Mouse (Mus musculus) hindbrain, embryonic 14.5 days (tissue): ENCODE measurements around the gene Dicer1. TPM values are rescaled to one million over a fixed set of nuclear protein-coding genes. Genes with fewer than 3 reads are reported as not detected.

Source experiments
- ATAC-seq: fragments of 200-750 bp; cut with Nextera tagmentation; 2 replicates; pipeline ENCODE4 v1.8.0; 2017; ENCODE audit warnings: moderate number of reproducible peaks, mild to moderate bottlenecking, moderate TSS enrichment, moderate library complexity; ENCODE audit not compliant: low FRiP score
- DNase-seq: peaks from one replicate; pipeline ENCODE4 v3.0.0-alpha.2; 2015; ENCODE audit warnings: low spot score
- H3K27ac ChIP-seq: fragments of 300-500 bp; sonication (generic); 2 replicates; pipeline ENCODE4 v1.5.1; 2014; ENCODE audit warnings: mild to moderate bottlenecking, moderate library complexity
- H3K27me3 ChIP-seq: fragments of 300-500 bp; sonication (generic); 2 replicates; pipeline ENCODE4 v1.6.1; 2014; ENCODE audit warnings: mild to moderate bottlenecking, low read length, mixed read lengths; ENCODE audit not compliant: control insufficient read depth, insufficient read depth
- H3K36me3 ChIP-seq: fragments of 300-500 bp; sonication (generic); replicated peaks from 2 replicates; pipeline ENCODE4 v1.6.1; 2014; ENCODE audit not compliant: control insufficient read depth, insufficient read depth
- H3K4me1 ChIP-seq: fragments of 300-500 bp; sonication (generic); replicated peaks from 2 replicates; pipeline ENCODE4 v1.6.1; 2014; ENCODE audit warnings: antibody characterized with exemption, low read length, mixed read lengths; ENCODE audit not compliant: control insufficient read depth, insufficient read depth
- H3K4me2 ChIP-seq: fragments of 300-500 bp; sonication (generic); replicated peaks from 2 replicates; pipeline ENCODE4 v1.6.1; 2014; ENCODE audit warnings: mild to moderate bottlenecking, moderate library complexity
- H3K4me3 ChIP-seq: fragments of 300-500 bp; sonication (generic); replicated peaks from 2 replicates; pipeline ENCODE4 v1.5.1; 2014; ENCODE audit warnings: mild to moderate bottlenecking, low read length
- H3K9ac ChIP-seq: fragments of 300-500 bp; sonication (generic); 2 replicates; pipeline ENCODE4 v1.6.1; 2014
- H3K9me3 ChIP-seq: fragments of 300-500 bp; sonication (generic); 2 replicates; pipeline ENCODE4 v1.6.1; 2016; ENCODE audit warnings: low read length; ENCODE audit not compliant: control insufficient read depth
- WGBS: fragments of 180-500 bp; shearing (Covaris S2); extraction: QIAGEN DNeasy Blood & Tissue Kit; methylation state at CpG from one replicate; pipeline ENCODE4 v1.1.7; 2014; 5-methylcytosine and 5-hydroxymethylcytosine counted together
- polyA plus RNA-seq: library from polyadenylated mRNA; unstranded; fragments of >200 nt; fragmentation: Nextera tagmentation; extraction: Ambion mirVana; gene quantifications from 2 replicates; pipeline ENCODE4 v1.2.1, GENCODE M21; 2014

Dicer1 gene
- polyA plus RNA-seq, 1 experiment from 2014 or later: 36.7 TPM

DNA sequence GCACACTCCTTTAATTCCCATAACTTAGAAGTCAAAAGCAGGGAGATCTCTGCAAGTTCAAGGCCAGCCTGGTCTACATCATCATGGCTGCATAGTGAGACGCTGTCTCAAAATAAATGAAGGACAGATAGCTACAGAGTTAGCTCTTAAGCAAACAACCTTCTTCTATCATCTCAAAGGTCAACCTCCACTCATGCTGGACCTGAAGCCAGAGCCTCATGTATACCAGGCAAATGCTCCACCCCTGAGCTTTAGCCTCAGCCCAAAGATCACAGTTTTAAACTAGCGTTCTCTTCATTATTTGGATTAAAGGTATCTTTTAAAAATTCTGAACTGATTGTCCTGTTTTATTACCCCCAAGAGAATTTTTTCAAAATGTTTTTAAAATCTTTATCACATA lies 5.2 kb downstream of the Dicer1 start:
- DNase-seq (no peak), ATAC-seq (no peak)
- H3K4me2 ChIP-seq: no peak overlapping the region
- H3K4me3 ChIP-seq: no peak overlapping the region
- H3K4me1 ChIP-seq: peaks cover 40% of the 10 kb centered on the region
- peaks cover 2% of the 10 kb centered on the region; the same call in 1 of the 2 replicates for H3K36me3 ChIP-seq
- no peaks in the 10 kb centered on the region for H3K27me3 ChIP-seq
- WGBS: 98% methylated on average over 2 of the region's 2 CpGs
- no peak overlapping the region for H3K27ac ChIP-seq
- no peaks in the 10 kb centered on the region for H3K9me3 ChIP-seq
- H3K9ac ChIP-seq: no peak overlapping the region

DNA sequence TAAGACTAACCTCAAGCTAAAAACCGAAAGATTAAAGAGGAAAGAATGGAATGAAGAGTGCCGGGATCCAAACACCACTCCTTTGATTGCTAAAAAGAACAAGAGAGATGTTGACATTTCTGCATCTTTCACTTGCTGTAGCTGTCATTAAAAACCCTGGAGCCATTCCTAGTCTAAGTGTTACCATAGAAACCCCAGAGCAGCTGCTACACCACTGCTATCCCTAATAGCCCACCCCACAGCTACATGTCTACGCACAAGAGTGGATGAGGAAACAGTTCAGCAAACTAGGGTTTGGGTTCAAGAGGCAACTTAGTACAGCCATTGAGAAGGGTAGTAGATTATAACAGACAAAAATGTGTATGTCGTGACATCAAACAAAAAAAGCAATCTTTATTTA lies 8.1 kb downstream of the Dicer1 start:
- Histone ChIP-seq H3K4me3 (no peak overlapping the region), H3K4me1 (peaks cover 28% of the 10 kb centered on the region), H3K9me3 (no peaks in the 10 kb centered on the region), H3K4me2 (no peak overlapping the region), H3K27ac (no peak overlapping the region), H3K9ac (no peak overlapping the region), H3K27me3 (no peaks in the 10 kb centered on the region), H3K36me3 (no peaks in the 10 kb centered on the region)
- DNase-seq (no peak), ATAC-seq (peak; percentile 71; the same call in 1 of the 2 replicates)
- WGBS: 47% methylated on average over 4 of the region's 4 CpGs

DNA sequence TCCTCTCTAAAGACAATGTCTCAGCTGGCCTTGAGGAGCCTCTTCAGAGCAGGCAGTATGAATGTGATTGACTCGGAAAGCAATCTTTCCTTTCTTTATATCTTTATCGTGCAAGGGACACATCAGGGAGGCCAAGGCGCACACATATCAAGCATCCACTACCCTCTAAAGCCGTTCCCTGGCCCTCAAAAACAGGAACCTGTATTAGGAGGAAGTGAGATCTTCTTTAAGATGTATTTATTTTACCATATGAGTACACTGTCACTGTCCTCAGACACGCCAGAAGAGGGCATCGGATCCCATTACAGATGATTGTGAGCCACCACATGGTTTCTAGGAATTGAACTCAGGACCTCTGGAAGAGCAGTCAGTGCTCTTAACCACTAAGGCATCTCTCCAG lies 9.5 kb downstream of the Dicer1 start:
- no peak overlapping the region for H3K4me3 ChIP-seq
- peaks cover 36% of the 10 kb centered on the region for H3K4me1 ChIP-seq
- no peaks in the 10 kb centered on the region for H3K36me3 ChIP-seq
- no peak overlapping the region for H3K27ac ChIP-seq
- no peaks in the 10 kb centered on the region for H3K27me3 ChIP-seq
- 87% methylated on average over 6 of the region's 6 CpGs for WGBS
- no peak overlapping the region for H3K9ac ChIP-seq
- ATAC-seq: no peak
- no peak for DNase-seq
- H3K4me2 ChIP-seq: no peak overlapping the region
- H3K9me3 ChIP-seq: no peaks in the 10 kb centered on the region

DNA sequence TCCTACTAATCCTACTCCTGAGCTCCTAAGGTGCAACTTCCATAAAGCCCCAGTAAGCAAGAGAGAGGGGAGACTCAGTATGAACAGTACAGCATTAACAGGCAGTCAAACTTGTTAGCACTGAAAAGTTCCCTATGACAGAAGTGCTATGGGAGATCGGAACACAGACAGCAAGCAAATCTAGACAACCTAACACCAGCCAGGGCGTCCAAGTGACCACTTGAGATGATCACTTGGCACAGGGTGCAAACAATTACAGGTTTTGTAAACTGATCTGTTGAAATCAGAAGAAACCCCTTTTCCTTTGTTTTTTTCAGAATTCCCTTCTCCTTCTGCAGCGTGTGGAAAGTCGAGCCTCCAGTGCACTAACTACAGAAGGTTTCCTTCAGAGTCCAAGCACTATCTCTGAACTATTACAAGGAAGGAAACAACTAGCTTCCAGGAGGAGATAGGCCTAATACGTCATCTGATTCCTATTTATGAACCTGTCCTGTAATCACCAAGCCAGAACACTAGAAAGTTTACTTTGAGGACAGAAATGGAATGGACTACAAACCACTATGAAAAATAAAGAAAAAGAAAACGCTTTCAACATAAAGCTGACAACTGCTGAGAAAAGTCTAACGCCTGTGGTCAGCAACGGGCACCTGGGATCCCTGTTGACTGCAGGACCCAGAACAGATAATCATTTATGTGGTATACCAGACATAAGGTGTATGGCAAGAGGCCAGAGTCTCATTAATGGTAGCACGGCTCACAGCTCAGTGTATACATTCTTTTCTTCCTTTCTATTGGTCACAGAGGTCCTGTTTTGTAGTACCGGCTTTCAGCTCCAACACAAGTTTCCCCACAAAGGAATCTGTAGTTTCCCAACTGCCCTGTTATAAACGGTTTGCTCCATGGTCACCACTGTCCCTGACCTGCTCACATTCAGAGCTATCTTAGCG lies 10.6 kb downstream of the Dicer1 start:
- Histone ChIP-seq H3K4me2 (no peak overlapping the region), H3K9me3 (no peaks in the 10 kb centered on the region), H3K4me1 (peaks cover 41% of the 10 kb centered on the region), H3K36me3 (no peaks in the 10 kb centered on the region), H3K27ac (no peak overlapping the region), H3K27me3 (no peaks in the 10 kb centered on the region), H3K9ac (no peak overlapping the region), H3K4me3 (no peak overlapping the region)
- 69% methylated on average over 12 of the region's 12 CpGs for WGBS
- DNase-seq (no peak), ATAC-seq (no peak)

DNA sequence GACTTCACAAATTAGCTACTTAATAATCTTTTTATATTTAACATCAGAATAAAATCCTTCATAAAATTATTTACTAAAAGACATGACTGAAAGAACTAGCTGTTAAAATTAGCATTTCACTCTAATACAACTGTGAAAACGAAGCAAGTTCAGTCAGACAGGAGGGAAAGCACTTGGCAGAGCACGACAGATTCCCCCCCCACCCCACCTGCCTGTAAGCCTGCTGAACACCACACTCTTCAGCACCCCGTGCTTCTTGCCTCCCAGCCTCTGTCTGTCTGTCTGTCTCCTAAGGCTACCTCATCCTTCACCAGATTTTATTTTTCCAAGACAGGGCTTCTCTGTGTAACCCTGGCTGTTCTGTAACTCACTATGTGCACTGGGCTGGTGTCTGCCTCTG lies 12.8 kb downstream of the Dicer1 start:
- no peak for ATAC-seq
- Histone ChIP-seq H3K9me3 (no peaks in the 10 kb centered on the region), H3K27ac (no peak overlapping the region), H3K4me2 (no peak overlapping the region), H3K9ac (no peak overlapping the region; the same call in 1 of the 2 replicates), H3K36me3 (no peaks in the 10 kb centered on the region), H3K27me3 (no peaks in the 10 kb centered on the region), H3K4me3 (no peak overlapping the region), H3K4me1 (peaks cover 48% of the 10 kb centered on the region)
- DNase-seq: no peak
- 47% methylated on average over 3 of the region's 3 CpGs for WGBS

DNA sequence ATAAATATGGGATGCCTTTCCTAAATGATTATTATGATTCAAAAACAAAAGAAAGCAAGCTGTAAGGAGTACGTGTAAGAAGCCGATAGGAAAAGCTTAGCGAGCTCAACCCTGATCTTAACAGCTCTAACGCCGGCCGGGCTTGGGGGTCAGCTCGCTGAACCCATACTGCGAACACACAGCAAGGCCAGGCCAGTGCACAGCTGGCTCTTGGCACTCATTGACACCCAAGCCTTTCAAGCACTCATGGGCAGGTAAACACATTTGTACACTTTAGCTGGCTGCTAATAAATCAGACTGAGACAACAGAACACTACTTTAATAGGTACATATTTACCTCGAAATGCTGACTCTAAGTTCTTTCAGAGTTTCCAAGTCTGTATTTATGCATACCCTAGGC lies 13.3 kb downstream of the Dicer1 start:
- Histone ChIP-seq H3K4me2 (no peak overlapping the region), H3K27ac (no peak overlapping the region), H3K27me3 (no peaks in the 10 kb centered on the region), H3K4me1 (peaks cover 44% of the 10 kb centered on the region), H3K9ac (no peak overlapping the region), H3K4me3 (no peak overlapping the region), H3K9me3 (no peaks in the 10 kb centered on the region), H3K36me3 (no peaks in the 10 kb centered on the region)
- WGBS: 63% methylated on average over 9 of the region's 9 CpGs
- DNase-seq: no peak
- ATAC-seq: no peak

DNA sequence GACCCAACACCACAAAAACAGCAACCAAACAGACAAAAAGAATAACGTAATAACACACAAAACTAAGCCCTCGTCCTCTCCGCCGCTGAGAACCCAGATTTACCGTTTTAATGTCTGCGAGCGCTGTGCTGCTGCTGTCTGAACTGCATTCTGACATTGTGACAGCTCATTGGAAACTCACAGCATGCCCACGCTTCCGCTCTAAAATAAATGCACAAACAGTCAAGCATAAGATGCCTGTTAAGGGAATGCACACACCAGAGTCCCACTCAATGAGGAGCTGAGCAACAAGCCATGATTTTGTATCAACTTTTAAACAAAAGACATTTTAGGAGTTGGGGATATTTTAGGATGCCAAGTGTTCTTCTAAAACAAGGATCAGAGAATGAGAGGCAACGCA lies 14.1 kb downstream of the Dicer1 start:
- Histone ChIP-seq H3K4me1 (peaks cover 37% of the 10 kb centered on the region), H3K4me2 (no peak overlapping the region), H3K9me3 (no peaks in the 10 kb centered on the region), H3K4me3 (no peak overlapping the region), H3K27me3 (no peaks in the 10 kb centered on the region), H3K9ac (no peak overlapping the region), H3K27ac (no peak overlapping the region), H3K36me3 (0 out of 2 replicates have a peak, but pooled peaks cover 2% of the 10 kb centered on the region)
- no peak for ATAC-seq
- 54% methylated on average over 10 of the region's 10 CpGs for WGBS
- no peak for DNase-seq

DNA sequence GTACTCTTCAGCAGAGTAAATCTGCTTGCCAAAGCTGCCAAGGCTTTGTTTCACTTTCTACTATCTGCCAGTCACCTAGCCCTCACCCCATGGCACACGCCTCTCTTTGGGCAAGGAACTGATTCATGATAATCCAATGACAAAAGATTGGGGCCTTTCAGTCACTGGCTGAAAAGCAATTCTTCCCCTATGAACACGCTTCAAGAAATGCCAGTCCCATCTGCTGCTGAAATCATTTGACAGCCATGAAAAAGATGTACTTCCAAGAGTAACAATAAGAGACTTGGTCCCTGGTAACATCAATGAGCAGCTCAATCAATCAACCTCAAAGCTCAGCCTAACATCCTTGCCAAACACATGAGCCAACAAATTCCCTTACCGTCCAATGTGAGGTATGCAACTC lies 15.8 kb downstream of the Dicer1 start:
- Histone ChIP-seq H3K4me3 (no peak overlapping the region), H3K9ac (no peak overlapping the region), H3K27ac (no peak overlapping the region), H3K4me1 (peaks cover 37% of the 10 kb centered on the region), H3K4me2 (no peak overlapping the region), H3K27me3 (no peaks in the 10 kb centered on the region), H3K9me3 (no peaks in the 10 kb centered on the region), H3K36me3 (peaks cover 9% of the 10 kb centered on the region)
- WGBS: 14% methylated on average over 3 of the region's 3 CpGs
- DNase-seq: peak; percentile 36
- ATAC-seq: 0 out of 2 replicates have a peak, but pooled peaks have one; percentile 22

DNA sequence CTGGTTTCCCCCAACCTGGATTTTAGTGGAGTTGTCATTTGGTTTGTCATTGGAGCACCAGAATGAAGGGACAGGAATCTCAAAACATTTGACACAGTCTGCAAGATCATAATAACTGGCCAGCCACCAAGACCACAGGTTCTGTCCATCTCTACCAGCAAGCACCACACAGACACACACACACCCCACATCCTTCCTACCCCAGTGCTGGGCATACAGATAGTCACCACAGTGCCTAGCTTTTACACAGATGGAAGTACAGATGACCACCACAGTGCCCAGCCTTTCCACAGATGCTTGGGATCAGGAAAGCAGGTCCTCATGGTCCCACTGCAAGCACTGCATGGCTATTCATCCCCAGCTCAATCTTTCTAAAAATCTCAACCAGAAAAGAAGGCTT lies 18.6 kb downstream of the Dicer1 start:
- H3K27me3 ChIP-seq: no peaks in the 10 kb centered on the region
- peaks cover 21% of the 10 kb centered on the region; the same call in 1 of the 2 replicates for H3K4me1 ChIP-seq
- H3K36me3 ChIP-seq: peaks cover 36% of the 10 kb centered on the region
- ATAC-seq (no peak), DNase-seq (no peak)
- H3K9me3 ChIP-seq: no peaks in the 10 kb centered on the region
- no peak overlapping the region for H3K27ac ChIP-seq
- no peak overlapping the region for H3K9ac ChIP-seq
- H3K4me3 ChIP-seq: no peak overlapping the region
- H3K4me2 ChIP-seq: no peak overlapping the region
